Mouse (Mus musculus) testis, adult 2 months (tissue): ENCODE measurements around the gene Tfeb. TPM values are rescaled to one million over a fixed set of nuclear protein-coding genes. Genes with fewer than 3 reads are reported as not detected.

Experiments used
- H3K27ac ChIP-seq: fragments of 200-500 bp; 2 replicates; pipeline ENCODE4 v1.5.1; 2012; ENCODE audit warnings: low read depth, low read length; ENCODE audit not compliant: control insufficient read depth, insufficient read depth
- H3K27me3 ChIP-seq: fragments of 200-500 bp; 2 replicates; pipeline ENCODE4 v1.6.1; 2012; ENCODE audit warnings: mild to moderate bottlenecking, low read length, moderate library complexity; ENCODE audit not compliant: control insufficient read depth, insufficient read depth
- H3K36me3 ChIP-seq: fragments of 200-500 bp; 2 replicates; pipeline ENCODE4 v1.6.1; 2012; ENCODE audit warnings: mild to moderate bottlenecking, low read length; ENCODE audit not compliant: control insufficient read depth, insufficient read depth
- H3K4me1 ChIP-seq: fragments of 200-500 bp; 2 replicates; pipeline ENCODE4 v1.6.1; 2012; ENCODE audit warnings: low read length; ENCODE audit not compliant: control insufficient read depth, insufficient read depth
- H3K4me3 ChIP-seq: fragments of 200-500 bp; 2 replicates; pipeline ENCODE4 v1.5.1; 2012; ENCODE audit warnings: low read depth, mild to moderate bottlenecking, low read length, moderate library complexity, mixed read lengths; ENCODE audit not compliant: control insufficient read depth
- CTCF ChIP-seq: fragments of 200-500 bp; IDR thresholded peaks from 2 replicates; pipeline ENCODE4 v1.5.1; 2012; ENCODE audit warnings: low read depth, mild to moderate bottlenecking, inconsistent platforms, low read length, moderate library complexity; ENCODE audit not compliant: control insufficient read depth, insufficient read depth, insufficient replicate concordance
- POLR2A ChIP-seq: fragments of 200-500 bp; IDR thresholded peaks from 2 replicates; pipeline ENCODE4 v1.6.1; 2012; ENCODE audit warnings: low read depth, mild to moderate bottlenecking, inconsistent platforms, low read length, moderate library complexity; ENCODE audit not compliant: control insufficient read depth
- polyA plus RNA-seq: library from polyadenylated mRNA; depleted of rRNA; stranded (reverse); fragments of >200 nt; gene quantifications from 2 replicates; pipeline ENCODE4 v1.2.3, GENCODE M21; 2012; rRNA removed

The Tfeb gene
- polyA plus RNA-seq, 1 experiment: 4.4 TPM

DNA sequence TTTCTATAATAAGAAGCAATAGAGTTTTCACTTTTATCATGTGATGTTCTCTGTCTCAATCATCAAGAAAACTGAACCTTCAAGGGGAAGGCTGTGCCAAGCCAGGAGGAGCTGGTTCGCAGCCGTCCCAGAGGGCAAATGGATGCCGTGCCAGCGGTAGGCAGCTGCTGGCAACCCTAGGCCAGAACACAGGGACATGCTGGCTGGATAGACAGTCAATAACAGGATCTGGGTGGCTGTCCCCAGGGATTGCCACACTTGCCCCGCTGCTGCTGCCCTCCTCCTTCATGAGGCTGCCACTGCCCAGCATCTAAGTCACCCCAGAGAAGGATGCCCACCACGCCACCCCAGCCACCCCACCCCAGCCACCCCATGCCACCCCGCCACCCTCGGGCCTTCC, 104.7 kb downstream of the Tfeb start:
- H3K27me3 ChIP-seq: no peaks in the 10 kb centered on the region
- H3K4me1 ChIP-seq: peaks cover 5% of the 10 kb centered on the region
- TF ChIP-seq POLR2A (no peak), CTCF (no peak)
- no peak overlapping the region for H3K4me3 ChIP-seq
- H3K27ac ChIP-seq: no peak overlapping the region
- H3K36me3 ChIP-seq: no peaks in the 10 kb centered on the region

Other genes with a start within 250 kb of the Tfeb start
- gene Taf8, start 234.7 kb upstream of the Tfeb start, polyA plus RNA-seq: 15.3 and 17.3 TPM in 2 replicates
- gene Ccnd3, start 232.0 kb upstream of the Tfeb start, polyA plus RNA-seq: 253 and 256 TPM in 2 replicates
- gene Bysl, start 125.5 kb upstream of the Tfeb start, polyA plus RNA-seq: 16.3 and 17.6 TPM in 2 replicates
- 13.4 and 17.0 TPM in 2 replicates for gene Med20, start 125.4 kb upstream of the Tfeb start, polyA plus RNA-seq
- 20.6 and 25.0 TPM in 2 replicates for gene Gm20517, start 125.4 kb upstream of the Tfeb start, polyA plus RNA-seq
- 67.0 and 80.5 TPM in 2 replicates for gene Usp49, start 106.3 kb upstream of the Tfeb start, polyA plus RNA-seq
- gene Tomm6, start 48.6 kb upstream of the Tfeb start, polyA plus RNA-seq: 93.7 and 96.8 TPM in 2 replicates
- gene Frs3, start 48.0 kb upstream of the Tfeb start, polyA plus RNA-seq: 31.4 and 34.1 TPM in 2 replicates
- gene Gm21981, start 42.6 kb upstream of the Tfeb start, polyA plus RNA-seq: 0.95 and 0.96 TPM in 2 replicates
- gene Prickle4, start 42.3 kb upstream of the Tfeb start, polyA plus RNA-seq: 2.7 and 3.4 TPM in 2 replicates
- 0.32 and 0.57 TPM in 2 replicates for gene Pgc, start 10.2 kb upstream of the Tfeb start, polyA plus RNA-seq
- 2.0 and 2.1 TPM in 2 replicates for gene Mdfi, start 97.7 kb downstream of the Tfeb start, polyA plus RNA-seq
- 7.6 and 7.8 TPM in 2 replicates for gene Foxp4, start 187.6 kb downstream of the Tfeb start, polyA plus RNA-seq